Mouse (Mus musculus): Measurements from ENCODE around the gene Rraga.

Gene Rraga

DNA sequence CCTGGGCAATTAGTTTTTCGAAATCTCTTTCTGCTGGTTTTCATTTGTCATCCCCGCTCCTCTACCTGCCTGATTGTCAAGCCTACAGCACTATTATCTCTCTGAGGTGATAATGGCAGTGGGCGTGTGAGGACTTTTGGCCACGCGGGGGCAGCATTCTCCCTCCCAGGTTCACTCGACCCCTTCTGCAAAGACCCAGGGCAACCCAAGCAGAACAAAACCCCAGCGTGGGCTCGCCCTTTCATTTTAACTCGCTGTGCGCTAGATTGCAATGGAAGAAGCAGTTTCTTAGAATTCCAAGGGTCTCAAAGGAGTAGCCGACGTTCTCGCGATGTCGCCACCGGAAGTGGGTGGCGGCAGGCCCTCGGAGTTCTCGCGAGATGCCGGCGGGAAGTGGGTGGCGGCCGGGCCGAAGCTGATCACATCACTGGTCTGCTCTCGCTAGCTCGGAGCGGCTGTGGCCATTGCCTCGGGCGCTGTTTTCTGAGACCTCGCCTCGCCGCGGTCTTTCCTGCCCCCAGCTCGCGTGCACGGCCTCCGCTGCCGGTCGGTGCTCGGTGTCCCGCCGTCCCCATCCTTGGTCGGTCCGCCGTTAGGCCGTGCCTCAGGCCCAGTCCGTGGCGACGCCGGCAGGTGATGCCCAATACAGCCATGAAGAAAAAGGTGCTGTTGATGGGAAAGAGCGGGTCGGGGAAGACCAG is at the start of gene Rraga:
Gene Rraga (plus strand): TSS at position 386 of the 701 bp plus-strand sequence.
- DNase-seq = peak; percentile 95

DNA sequence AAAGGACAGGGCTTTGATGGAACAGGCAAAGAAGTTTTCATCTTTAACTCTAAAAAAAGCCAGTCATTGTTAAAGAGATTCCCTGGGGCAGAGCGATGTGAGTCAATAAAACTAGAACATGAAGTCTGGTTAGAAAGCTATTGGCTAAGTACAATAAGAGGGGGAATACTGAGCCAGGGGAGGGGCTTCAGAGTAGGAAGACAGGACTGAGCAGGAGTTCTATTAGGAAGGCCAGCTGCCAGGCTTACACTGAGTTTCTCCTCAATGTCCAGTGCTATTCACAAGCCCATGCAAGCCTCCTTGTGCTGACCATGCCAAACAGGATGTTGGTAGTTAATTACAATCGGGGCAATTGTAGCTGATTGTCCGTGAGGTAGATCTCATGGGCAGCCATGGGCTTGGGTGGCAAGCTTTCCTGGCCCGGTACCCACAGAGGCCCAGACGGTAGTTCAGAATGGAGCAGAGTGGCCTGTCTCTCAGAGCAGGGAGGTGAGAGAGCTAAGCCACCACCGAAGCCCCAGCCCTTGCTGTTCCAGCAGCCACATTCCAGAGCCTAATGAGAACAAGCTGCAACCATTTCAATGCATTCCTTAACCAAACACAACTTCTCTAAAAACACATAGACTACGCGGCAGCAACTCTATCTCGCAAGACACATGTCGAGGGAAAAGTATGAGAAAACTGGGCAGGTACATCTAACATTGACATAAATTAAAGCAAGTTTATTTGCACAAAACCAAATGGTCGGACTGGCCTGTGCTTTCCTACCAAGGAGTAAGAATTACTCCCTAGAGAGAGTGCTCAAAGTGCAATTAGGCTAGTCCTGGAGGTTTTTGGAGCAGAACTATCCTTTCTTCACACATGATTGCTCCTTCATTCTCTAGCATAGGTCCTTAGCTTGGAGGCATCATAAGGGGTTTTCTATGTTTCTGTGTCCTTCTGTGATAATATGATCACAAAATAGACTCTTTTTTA is 48.0 kb upstream of the Rraga start:
- DNase-seq = no peak

DNA sequence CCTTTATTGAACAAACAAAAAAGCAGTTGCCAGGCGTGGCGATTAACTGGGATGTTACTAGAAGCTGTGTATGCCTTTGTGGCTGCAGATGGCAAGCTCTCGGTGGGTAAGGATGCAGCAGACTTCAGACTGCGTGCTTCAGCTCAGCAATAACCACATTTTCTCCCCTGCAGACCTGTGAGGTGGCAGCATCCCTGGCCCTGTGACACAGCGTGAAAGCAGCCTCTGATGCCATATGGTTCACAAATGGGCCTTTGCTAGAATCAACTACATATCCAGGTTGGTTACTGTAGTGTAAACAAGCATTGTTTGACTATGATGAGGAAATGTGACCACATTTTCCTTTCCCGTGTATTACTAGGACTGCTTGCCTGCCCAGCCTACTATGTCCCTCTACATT is 46.3 kb upstream of the Rraga start:
- DNase-seq = no peak

DNA sequence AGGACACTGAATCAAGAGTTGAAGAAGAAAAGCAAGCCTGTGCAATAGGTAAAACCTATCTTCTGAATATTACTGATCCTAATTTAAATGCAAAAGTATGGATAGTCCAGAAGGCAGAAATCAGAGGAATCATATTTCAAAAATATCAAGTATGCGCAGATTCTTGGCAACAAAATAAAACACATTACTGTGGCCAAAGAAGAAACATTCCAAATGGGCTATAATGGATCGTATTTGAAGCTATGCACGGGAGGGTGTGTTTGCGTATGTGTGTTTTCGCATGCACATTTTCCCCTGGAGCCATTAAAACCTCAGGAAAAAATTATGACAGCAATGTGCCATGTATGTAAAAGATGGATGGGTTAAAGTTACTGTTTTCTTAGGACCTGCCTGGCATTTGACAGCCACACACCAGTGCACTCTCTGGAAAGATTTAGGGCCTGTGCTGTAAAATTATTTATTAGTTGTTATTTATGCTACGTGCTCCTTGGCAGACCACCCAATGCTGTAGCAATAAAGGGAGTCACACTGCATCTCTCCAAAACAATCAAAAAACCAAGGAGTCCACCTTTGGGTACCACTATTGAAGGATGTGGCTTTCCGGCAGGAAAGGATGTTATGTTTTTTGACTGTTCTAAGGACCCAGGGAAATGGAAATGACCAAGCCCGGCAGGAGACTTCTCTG is 41.9 kb upstream of the Rraga start:
- DNase-seq = no peak

DNA sequence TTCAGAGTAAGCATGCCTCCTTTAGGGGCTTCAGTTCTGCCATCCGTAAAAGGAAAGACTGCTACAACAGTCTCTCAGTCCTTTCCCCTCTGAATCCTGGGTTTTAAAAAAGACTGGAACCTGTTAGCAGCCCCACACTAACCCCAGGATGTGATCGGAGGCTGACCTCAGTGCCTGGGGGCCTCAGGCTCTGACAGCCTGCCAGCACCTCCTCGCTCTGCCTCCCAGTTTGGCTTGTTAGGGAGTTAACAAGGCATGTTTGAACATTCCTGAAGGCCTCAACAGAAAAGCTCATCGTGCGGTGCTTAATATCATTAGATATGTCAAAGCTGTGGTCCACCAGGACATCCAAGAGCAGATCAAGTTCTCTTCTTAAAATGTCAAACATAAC is 41.4 kb upstream of the Rraga start:
- no peak for DNase-seq

DNA sequence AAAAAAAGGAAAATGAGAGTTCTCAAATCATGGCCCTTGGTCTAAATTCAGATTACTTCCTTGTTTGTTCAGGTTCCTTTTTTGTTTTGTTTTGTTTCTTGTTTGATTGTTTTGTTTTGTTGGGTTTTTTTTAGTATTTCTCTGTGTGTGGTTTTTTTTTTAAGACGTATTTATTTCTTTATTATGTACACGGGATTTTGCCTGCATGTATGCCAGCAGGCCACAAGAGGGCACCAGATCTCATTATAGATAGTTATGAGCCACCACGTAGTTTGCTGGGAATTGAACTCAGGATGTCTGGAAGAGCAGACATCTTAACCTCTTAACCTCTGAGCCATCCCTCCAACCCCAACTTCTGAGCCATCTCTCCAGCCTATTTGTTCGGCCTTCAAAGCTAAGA is 37.5 kb upstream of the Rraga start:
- peak; percentile 44 for DNase-seq

DNA sequence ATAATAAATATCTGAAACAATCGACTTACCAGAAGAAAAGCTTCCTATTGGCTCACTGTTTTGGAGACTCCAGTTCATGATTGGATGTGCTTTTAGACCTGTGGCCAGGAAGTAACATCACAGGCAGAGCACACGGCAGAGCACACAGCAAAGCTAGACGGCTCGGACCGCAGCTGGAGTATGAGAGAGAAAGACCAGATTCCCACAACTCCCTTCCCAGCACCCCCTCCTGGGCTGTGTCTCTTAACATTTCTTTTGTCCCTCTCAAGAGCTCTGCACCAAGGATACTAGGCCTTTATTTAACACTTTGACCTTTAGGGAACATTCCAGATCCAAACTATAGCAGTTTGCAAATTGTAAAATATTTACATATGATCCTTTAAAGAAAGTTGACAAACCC is 36.5 kb upstream of the Rraga start:
- DNase-seq = no peak

DNA sequence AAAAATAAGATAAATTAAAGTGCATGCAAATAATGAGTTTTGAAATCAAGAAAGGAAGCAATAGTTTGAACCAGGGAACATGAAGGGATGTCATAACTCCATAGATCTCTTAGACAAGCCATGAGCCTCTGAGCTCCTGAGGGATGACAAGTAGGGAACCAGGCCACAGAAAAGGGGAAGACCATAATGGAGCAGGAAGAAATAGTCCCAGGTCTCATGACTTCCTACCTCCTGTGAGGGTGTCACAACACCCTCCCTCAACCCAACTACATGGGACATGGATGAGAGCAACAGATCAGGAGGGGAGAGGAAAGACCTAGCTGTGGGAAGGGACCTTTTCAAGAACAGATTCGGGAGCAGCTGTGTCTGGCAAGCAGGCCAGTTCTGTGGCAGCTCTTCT is 33.9 kb upstream of the Rraga start:
- no peak for DNase-seq

DNA sequence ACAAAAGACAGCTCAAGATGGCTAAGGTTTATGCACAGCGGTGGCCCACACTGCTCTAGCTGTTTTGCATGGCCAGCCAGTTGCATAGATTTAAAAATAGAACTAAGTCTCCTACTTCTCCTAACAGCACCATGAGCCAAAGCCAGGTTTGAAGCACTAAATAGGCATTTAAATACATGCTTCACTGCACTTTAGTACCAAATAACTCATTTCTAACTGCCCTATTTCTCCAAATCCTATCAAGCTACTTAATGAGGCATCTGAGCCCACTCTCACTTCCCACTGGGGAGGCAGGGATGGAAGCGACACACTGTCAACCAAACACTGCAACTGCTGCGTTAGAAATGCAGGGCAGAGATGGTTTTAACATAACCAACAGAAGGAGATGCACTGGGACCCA is 31.5 kb upstream of the Rraga start:
- DNase-seq = no peak

DNA sequence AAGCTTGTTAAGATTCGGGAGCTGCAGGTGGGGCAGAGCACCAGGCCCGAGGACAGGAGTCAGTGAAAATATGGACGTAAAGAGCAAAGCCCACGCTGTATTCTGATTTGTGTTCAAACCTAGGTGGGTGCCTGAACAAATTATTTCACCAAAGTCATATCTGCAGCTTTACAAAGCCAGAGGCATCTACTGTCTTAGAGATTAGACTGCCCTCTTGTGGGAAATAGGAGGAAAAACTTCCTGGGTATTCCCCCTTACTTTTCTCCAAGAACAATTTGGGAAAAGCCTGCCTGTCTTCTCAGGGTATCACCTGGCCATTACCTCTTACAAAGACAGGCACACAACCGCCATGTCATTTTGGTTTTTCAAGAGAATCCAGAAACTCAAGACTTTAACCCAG is 29.9 kb upstream of the Rraga start:
- DNase-seq = no peak

DNA sequence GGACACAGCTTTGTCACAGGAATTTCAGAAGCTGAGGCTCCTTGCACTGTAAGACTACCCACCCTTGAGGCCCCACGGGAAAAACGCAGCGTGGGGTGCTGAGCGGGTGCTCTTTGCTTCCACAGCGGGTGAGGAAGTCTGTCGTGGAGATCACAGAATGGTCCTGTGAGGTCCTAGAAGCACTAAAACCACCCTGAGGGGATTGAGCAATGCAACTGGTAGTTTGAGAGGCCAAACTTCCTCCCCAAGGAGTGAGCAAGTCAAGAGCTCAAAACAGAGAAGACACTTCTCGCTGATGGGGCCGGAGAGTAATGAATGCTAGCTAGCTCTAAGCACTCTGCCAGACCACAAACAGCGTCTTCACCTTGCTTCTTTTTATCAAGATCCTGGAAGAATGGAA is 27.1 kb upstream of the Rraga start:
- DNase-seq = no peak

DNA sequence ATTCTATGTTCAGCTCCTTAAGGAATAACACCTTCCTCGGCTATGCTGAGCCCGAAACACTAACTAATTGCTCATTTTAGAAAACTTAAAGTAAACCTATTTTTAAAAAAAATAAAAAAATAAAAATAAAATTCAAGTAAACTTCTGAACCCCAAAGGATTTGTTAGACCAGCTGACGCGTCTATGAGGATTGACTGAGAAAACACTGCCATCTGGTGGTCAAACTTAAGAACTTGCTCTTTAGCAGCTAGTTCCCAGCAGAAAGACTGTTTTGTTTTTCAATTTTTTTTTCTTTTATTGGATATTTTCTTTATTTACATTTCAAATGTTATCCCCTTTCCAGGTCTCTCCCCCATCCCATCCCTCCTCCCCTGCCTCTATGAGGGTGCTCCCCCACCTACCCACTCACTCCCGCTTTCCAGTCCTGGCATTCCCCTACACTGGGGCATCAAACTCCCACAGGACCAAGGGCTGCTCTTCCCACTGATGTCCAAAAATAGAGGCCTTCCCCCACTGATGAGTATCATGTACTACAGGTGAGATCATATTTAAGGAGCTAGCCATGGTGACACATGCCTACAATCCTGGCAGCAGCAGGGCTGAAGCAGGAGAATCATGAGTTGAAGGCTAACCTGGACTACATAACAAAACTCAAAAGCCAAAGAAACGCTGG is 20.3 kb upstream of the Rraga start:
- peak; percentile 18 for DNase-seq

DNA sequence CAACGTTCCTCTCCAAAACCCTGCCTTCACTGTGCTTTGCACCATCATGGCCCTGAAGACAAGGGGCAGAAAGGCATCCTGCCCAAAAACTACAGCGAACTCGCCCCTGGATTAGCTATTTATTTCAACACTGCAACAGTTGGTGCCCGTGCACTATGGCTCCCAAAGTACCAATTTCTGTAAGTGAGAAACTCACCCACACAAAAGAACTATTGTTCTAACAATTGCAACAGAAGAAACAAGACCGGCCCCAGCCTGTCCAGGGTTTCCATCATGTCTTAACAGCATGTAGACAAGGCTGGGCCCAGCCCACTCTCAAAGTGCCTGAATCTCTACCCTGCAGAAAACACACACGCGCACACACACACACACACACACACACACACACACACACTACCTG is 18.1 kb upstream of the Rraga start:
- DNase-seq = no peak

DNA sequence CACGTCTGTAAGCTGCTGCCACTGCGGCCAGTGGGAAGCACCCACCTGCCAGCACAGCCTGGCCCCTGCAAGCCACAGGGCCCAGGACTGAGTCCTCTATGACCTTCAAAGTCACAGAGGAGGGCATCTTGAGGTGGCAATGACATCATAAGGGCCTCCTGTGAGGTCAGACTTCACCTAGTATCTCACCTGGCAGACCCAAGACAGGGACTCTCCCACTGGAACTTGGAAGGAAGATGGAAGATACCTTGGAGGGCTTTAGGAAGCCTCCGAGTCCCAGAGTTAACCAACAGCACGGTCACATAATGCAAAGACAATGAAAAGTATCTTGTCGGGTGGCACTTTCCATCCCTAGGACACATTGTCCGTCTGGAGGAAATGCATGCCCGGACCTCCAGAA is 17.2 kb upstream of the Rraga start, which contains the start of gene Saxo1:
Gene Saxo1 (minus strand): TSS at position 101 of the 400 bp plus-strand sequence.
- no peak for DNase-seq

DNA sequence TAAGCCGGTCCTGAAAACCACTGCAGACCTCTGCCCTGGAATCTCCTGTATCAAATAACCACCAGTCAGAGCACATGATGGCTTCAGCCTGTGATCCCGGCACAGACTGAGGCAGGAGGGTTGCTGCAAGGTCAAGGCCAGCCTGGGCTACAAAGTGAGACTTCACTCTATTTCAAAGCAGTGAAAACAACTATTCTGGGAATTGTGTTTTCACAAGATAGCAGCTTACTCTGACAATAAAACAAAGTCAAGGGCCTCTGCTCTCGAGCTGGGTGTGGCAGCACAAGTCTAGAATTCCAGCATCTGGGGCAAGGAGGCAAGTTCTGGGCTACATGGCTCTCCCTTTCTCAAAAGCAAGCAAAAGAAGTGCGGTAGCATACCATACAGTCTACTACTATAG is 16.5 kb upstream of the Rraga start:
- DNase-seq = no peak

DNA sequence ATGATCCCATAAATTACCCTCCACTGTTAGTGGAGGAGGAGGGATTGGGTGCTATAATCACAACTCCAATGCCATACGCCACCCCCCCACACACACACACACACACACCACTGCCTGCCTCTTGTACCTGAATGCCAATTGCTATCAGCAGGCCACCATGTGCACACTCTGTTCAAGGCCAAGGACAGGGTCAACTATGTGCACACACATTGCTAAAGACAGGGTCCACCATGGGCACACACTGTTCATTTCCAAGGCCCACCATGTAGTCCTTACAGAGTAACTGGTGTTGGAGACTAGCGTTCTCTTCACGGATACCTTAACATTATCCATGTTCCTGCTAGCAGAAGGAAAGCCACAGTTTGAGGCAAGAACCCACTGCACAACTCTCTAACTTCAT is 14.4 kb upstream of the Rraga start:
- no peak for DNase-seq

DNA sequence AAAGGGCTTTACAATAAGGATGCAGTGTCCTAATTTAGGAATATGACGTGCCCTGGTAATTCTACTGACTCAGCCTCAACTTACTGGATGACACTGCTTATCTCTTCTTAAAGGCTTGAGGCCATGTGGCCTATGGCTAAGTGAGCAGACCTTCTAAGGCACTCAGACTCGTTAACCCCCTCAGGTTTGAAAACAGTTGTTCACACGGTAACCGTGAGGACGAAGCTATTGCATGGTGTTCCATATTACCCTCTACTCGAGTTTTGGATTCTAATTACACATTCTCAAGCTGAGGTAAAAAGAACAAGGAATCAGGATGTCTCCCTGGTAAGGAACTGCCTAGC is 557 bp upstream of the Rraga start:
- DNase-seq = no peak

DNA sequence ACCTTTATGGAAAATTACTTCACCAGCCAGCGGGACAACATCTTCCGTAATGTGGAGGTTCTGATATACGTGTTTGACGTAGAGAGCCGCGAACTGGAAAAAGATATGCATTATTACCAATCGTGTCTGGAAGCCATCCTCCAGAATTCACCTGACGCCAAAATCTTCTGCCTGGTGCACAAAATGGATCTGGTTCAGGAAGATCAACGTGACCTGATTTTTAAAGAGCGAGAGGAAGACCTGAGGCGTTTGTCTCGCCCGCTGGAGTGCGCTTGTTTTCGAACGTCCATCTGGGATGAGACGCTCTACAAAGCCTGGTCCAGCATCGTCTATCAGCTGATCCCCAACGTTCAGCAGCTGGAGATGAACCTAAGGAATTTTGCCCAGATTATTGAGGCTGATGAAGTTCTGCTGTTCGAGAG is 663 bp downstream of the Rraga start:
- peak; percentile 11 for DNase-seq

DNA sequence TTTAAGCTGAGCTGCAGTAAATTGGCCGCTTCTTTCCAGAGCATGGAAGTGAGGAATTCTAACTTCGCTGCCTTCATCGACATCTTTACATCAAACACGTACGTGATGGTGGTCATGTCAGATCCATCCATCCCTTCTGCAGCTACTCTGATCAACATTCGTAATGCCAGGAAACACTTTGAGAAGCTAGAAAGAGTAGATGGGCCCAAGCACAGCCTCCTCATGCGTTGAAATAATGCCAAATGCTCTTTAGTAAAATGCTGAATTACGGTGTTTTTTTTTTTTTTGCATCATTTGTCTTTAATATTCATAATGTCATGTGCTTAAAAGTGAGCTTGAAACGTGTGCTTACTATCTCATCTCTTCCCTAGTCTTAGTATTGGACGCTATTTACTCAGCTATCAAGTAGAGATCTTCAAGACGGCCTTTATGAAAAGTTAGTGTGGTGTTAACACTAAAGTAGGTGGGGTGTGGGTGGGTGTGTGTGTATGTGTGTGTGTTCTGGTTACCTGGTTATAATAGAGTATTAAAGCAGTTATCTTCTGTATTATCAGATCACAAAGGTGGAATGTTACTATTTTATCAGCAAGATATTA is 1.3 kb downstream of the Rraga start:
- DNase-seq = no peak

DNA sequence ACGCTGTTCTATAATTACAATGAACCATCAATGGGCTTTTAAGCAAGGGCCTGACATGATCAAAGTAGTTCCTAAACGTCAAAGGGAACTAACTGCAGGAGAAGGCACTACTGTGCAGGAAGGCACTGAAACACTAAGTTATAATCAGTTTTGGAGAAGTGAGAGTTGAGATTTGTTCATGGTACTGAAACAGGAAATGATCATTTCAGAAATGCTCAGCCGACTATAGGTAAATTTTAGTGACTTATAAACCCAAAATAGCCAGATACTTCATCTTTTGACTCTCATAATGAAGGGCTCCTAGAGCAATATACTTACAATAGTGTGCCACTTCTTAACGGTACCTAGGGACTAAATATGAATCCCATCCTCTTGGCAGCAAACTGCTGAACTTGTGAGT is 4.6 kb downstream of the Rraga start:
- no peak for DNase-seq

DNA sequence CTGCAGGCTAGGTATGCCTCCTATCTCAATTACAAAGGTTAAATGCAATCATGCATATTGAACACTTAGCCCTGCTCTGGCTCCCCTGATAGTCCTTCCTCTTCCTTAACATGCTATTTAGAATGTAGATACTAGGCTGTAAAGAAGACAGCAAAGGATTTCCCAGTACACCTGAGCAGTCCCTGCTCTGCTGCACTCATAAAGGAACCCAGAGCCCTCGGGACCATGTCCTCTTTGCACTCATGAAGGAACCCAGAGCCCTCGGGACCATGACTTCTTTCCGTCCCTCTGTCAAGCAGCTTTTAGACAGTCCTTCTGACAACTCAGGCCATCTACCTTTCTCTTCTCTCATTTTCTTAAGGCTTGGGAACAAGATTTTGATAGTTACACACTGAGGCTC is 5.1 kb downstream of the Rraga start:
- no peak for DNase-seq

DNA sequence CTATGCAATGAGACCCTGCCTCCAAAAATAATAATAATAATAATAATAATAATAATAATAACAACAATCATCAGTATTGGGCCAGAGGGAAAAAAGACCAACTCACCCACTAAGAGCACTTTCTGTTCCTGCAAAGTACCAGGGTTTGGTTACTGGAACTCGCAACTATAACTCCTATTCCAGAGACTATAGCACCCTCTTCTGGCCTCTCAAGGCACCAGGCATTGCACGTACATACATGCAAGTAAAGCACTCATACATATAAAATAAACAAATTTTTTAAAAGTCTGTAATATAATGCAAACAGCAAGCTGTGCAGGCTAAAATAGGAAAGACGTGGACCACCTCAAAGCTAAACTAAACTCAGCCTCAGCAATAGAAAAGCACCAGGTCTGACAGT is 12.8 kb downstream of the Rraga start:
- peak; percentile 34 for DNase-seq

DNA sequence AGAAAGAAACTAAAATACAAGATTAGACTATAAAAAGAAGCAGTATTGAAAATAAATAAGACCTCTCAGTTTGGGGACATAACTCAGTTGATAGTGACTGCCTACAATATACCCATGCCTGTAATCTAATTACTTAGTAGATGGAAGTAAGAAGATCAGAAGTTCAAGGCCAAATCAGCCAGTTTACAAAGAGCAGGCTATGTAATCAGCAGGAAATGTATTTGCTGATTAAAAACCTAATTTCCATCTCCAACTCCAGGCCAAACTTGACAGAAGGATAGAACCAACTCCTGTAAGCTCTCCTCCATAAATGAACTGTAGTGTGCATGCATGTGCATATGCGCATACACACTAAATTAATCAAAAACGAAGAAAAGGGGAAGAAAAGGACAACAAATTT is 15.8 kb downstream of the Rraga start:
- DNase-seq = no peak
